Mouse (Mus musculus) lung, embryonic 16.5 days (tissue): ENCODE results near the gene Supt7l. TPM values are rescaled to one million over a fixed set of nuclear protein-coding genes. Genes with fewer than 3 reads are reported as not detected.

Experiments used
- ATAC-seq: fragments of 200-750 bp; cut with Nextera tagmentation; 2 replicates; pipeline ENCODE4 v1.8.0; 2017; ENCODE audit warnings: low read depth, mild to moderate bottlenecking, moderate library complexity
- H3K27ac ChIP-seq: fragments of 300-500 bp; sonication (generic); 2 replicates; pipeline ENCODE4 v1.5.1; 2014; ENCODE audit warnings: mild to moderate bottlenecking, control low read depth, low read length
- H3K27me3 ChIP-seq: fragments of 300-500 bp; sonication (generic); 2 replicates; pipeline ENCODE4 v1.6.1; 2014; ENCODE audit warnings: low read depth, low read length, mixed read lengths; ENCODE audit not compliant: control insufficient read depth, insufficient read depth
- H3K36me3 ChIP-seq: fragments of 300-500 bp; sonication (generic); 2 replicates; pipeline ENCODE4 v1.6.1; 2014; ENCODE audit warnings: low read length; ENCODE audit not compliant: control insufficient read depth, insufficient read depth
- H3K4me1 ChIP-seq: fragments of 300-500 bp; sonication (generic); replicated peaks from 2 replicates; pipeline ENCODE4 v1.6.1; 2014; ENCODE audit warnings: low read length, mixed read lengths; ENCODE audit not compliant: control insufficient read depth, insufficient read depth
- H3K4me2 ChIP-seq: fragments of 300-500 bp; sonication (generic); 2 replicates; pipeline ENCODE4 v1.6.1; 2014; ENCODE audit warnings: low read depth, low read length, control low read depth
- H3K4me3 ChIP-seq: fragments of 300-500 bp; sonication (generic); 2 replicates; pipeline ENCODE4 v1.5.1; 2014; ENCODE audit warnings: mild to moderate bottlenecking, low read length, control low read depth
- H3K9ac ChIP-seq: fragments of 300-500 bp; sonication (generic); 2 replicates; pipeline ENCODE4 v1.6.1; 2014; ENCODE audit warnings: low read length, control low read depth
- H3K9me3 ChIP-seq: fragments of 300-500 bp; sonication (generic); 2 replicates; pipeline ENCODE4 v1.6.1; 2016; ENCODE audit warnings: low read length; ENCODE audit not compliant: control insufficient read depth
- WGBS: fragments of 180-500 bp; shearing (Covaris S2); extraction: QIAGEN DNeasy Blood & Tissue Kit; methylation state at CpG from one replicate; pipeline ENCODE4 v1.1.7; 2014; 5-methylcytosine and 5-hydroxymethylcytosine counted together
- polyA plus RNA-seq: library from polyadenylated mRNA; unstranded; fragments of >200 nt; fragmentation: Nextera tagmentation; extraction: Ambion mirVana; gene quantifications from 2 replicates; pipeline ENCODE4 v1.2.1, GENCODE M21; 2015

Supt7l gene
- polyA plus RNA-seq, 1 experiment from 2014 or later: 22.1 TPM

GRCm38 (mm10) chr5:31512481-31512880 is 15.1 kb downstream of the Supt7l start:
- Histone ChIP-seq H3K4me1 (no peaks in the 10 kb centered on the region), H3K36me3 (peaks cover 18% of the 10 kb centered on the region)

GRCm38 (mm10) chr5:31504843-31505242 is 22.8 kb downstream of the Supt7l start:
- H3K9me3 ChIP-seq: no peaks in the 10 kb centered on the region
- ATAC-seq: peak; percentile 47; the same call in 1 of the 2 replicates
- no peaks in the 10 kb centered on the region for H3K27me3 ChIP-seq
- no peak overlapping the region for H3K27ac ChIP-seq
- H3K9ac ChIP-seq: no peak overlapping the region
- WGBS: 50% methylated on average over 10 of the region's 10 CpGs
- H3K4me3 ChIP-seq: no peak overlapping the region
- no peaks in the 10 kb centered on the region; the same call in 1 of the 2 replicates for H3K4me1 ChIP-seq
- peaks cover 37% of the 10 kb centered on the region for H3K36me3 ChIP-seq
- H3K4me2 ChIP-seq: no peak overlapping the region

More at GRCm38 (mm10) chr5:31512481-31512880, 15.1 kb downstream of the Supt7l start:
- Histone ChIP-seq H3K27ac (no peak overlapping the region), H3K4me3 (no peak overlapping the region), H3K27me3 (no peaks in the 10 kb centered on the region), H3K4me2 (no peak overlapping the region), H3K9me3 (no peaks in the 10 kb centered on the region), H3K9ac (no peak overlapping the region)
- WGBS: 75% methylated on average over 1 of the region's 1 CpGs
- ATAC-seq: no peak

- WGBS: under 1% methylated on average over 49 of the region's 49 CpGs
- Histone ChIP-seq H3K4me1 (peaks cover 7% of the 10 kb centered on the region), H3K4me3 (peak within 1 kb of the TSS; percentile 79), H3K9me3 (no peaks in the 10 kb centered on the region), H3K36me3 (peaks cover 13% of the 10 kb centered on the region), H3K27ac (no peak within 1 kb of the TSS), H3K9ac (peak within 1 kb of the TSS; percentile 78), H3K4me2 (peak within 1 kb of the TSS; percentile 90), H3K27me3 (no peaks in the 10 kb centered on the region)
- ATAC-seq: peak; percentile 100
These were observed 32.9 kb downstream of the Supt7l start, which contains the start of gene Gpn1 for GRCm38 (mm10) chr5:31494513-31495297. Gene Gpn1, plus strand, starts transcription at chr5:31494741.

GRCm38 (mm10) chr5:31492031-31492430 is 35.6 kb downstream of the Supt7l start:
- Histone ChIP-seq H3K27ac (no peak overlapping the region), H3K4me2 (no peak overlapping the region), H3K36me3 (peaks cover 4% of the 10 kb centered on the region; the same call in 1 of the 2 replicates), H3K27me3 (no peaks in the 10 kb centered on the region), H3K4me3 (no peak overlapping the region), H3K4me1 (peaks cover 7% of the 10 kb centered on the region), H3K9me3 (no peaks in the 10 kb centered on the region), H3K9ac (no peak overlapping the region)
- ATAC-seq: no peak
- 58% methylated on average over 1 of the region's 1 CpGs for WGBS

DNA sequence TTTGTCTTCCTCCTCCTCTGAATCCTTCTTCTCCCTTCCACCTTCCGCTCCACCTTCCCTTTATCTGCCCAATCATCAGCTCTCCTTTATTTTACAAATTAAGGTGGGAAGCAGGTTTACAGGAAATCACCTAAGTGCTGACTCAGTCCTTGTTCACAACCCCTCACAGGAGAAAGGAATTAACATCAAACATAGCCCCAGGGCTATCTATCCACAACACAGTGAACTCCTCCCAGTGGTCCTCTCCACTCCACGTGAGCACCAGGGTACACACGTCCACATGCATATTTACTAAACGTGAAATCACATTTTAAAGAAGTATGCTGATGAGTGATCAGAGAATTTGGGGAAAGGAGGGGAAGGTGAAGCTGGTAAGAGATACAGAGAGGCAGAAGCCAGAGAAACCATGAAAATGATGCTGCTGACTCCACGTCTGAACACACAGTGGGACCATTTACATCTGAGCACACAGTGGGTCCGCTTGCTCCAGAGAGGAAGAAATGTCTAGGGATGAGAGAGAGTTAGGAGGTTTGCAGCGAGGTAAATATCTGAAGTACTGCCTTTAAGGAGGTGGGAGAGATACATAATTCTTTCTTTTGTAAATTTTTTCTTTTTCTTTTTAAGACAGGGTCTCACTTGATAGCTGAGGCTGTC is 38.4 kb downstream of the Supt7l start:
- ATAC-seq: no peak
- WGBS: 56% methylated on average over 7 of the region's 7 CpGs

DNA sequence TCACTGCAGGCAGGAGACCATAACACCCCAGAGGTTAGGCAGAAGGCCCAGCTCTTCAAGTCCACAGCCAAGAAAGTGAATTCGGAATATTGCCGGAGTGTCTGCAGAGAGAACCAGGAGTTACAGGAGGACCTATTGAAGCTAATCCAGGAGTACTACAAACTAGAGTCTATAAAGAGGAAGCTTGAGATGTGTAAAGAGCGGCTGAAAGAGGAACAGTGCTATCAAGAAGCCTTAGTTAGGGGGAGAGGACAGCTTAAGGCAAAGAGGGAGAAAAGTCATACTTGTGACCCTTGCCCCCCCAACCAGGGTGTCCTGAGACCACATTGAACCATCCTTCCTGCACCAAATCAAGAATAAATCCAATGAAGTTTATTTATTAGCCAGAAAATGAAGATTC is 39.7 kb downstream of the Supt7l start:
- Histone ChIP-seq H3K27ac (no peak overlapping the region), H3K4me2 (no peak overlapping the region), H3K9ac (no peak overlapping the region), H3K27me3 (no peaks in the 10 kb centered on the region), H3K9me3 (no peaks in the 10 kb centered on the region), H3K4me3 (no peak overlapping the region), H3K4me1 (no peaks in the 10 kb centered on the region), H3K36me3 (no peaks in the 10 kb centered on the region)
- no peak for ATAC-seq
- 88% methylated on average over 3 of the region's 3 CpGs for WGBS

More for the DNA sequence above, 38.4 kb downstream of the Supt7l start:
- Histone ChIP-seq H3K9me3 (no peaks in the 10 kb centered on the region), H3K9ac (no peak overlapping the region), H3K36me3 (no peaks in the 10 kb centered on the region), H3K27ac (no peak overlapping the region), H3K4me1 (no peaks in the 10 kb centered on the region), H3K4me2 (no peak overlapping the region), H3K27me3 (no peaks in the 10 kb centered on the region), H3K4me3 (no peak overlapping the region)

DNA sequence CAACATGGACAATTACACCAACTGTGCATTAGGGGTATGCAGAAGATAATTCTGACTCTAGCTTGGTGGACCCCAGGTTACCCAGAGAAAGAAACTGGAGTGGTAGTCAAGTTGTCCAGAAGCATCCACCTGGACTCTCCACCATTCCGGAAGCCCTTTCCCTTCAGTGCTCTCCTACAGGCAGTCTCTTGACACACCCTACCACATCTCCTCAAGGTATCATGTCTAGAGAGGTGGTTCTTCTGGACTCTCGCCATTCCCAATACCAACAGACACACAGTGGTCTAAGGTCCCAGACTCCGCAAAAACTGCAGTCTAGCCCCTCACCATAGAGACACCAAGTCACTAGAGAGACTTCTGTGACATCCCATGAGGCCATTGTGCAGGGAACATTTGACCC is 42.2 kb downstream of the Supt7l start, which contains the start of gene 4930548H24Rik:
Gene 4930548H24Rik, plus strand, starts transcription at position 301 of the 400 bp plus-strand sequence.
- H3K9ac ChIP-seq: no peak within 1 kb of the TSS
- H3K4me1 ChIP-seq: no peaks in the 10 kb centered on the region
- no peak within 1 kb of the TSS for H3K4me3 ChIP-seq
- peaks cover 6% of the 10 kb centered on the region for H3K36me3 ChIP-seq
- 93% methylated on average over 3 of the region's 3 CpGs for WGBS
- no peak within 1 kb of the TSS for H3K4me2 ChIP-seq
- H3K27ac ChIP-seq: no peak within 1 kb of the TSS
- no peaks in the 10 kb centered on the region for H3K27me3 ChIP-seq
- H3K9me3 ChIP-seq: no peaks in the 10 kb centered on the region
- ATAC-seq: no peak

- no peak overlapping the region for H3K27ac ChIP-seq
- H3K27me3 ChIP-seq: no peaks in the 10 kb centered on the region
- peaks cover 24% of the 10 kb centered on the region for H3K36me3 ChIP-seq
- no peaks in the 10 kb centered on the region for H3K4me1 ChIP-seq
- no peak overlapping the region for H3K4me2 ChIP-seq
- WGBS: 79% methylated on average over 4 of the region's 4 CpGs
- ATAC-seq: no peak
- no peak overlapping the region for H3K4me3 ChIP-seq
- no peaks in the 10 kb centered on the region for H3K9me3 ChIP-seq
- H3K9ac ChIP-seq: no peak overlapping the region
These were observed 47.1 kb downstream of the Supt7l start for GRCm38 (mm10) chr5:31480536-31480935.

DNA sequence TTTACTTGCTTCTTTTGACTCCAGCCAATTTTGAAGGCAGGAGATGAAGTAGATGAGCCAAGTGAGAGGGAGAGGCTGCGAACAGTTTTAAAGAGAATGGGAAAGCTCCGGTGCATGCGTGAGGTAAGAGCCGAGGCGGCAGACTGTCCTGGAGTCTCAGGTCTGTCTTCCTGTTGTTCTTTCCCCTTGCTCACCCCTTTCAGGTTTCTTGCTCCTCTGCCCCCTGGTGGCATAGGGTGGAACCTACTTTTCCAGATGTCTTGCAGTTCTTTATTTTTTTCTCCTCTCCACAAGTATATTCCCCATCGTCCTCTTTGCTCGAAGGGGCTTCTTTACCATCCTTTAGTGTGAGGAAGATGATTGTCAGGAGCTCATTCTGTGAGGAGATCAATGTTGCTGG is 57.3 kb downstream of the Supt7l start:
- 68% methylated on average over 7 of the region's 7 CpGs for WGBS
- H3K9me3 ChIP-seq: no peaks in the 10 kb centered on the region

More for the DNA sequence above, 57.3 kb downstream of the Supt7l start:
- H3K4me2 ChIP-seq: no peak overlapping the region
- no peak overlapping the region for H3K27ac ChIP-seq
- ATAC-seq: no peak
- no peaks in the 10 kb centered on the region for H3K27me3 ChIP-seq
- peaks cover 36% of the 10 kb centered on the region for H3K36me3 ChIP-seq
- no peak overlapping the region for H3K9ac ChIP-seq
- H3K4me1 ChIP-seq: no peaks in the 10 kb centered on the region
- no peak overlapping the region for H3K4me3 ChIP-seq
